Mouse (Mus musculus): ENCODE measurements around the gene Tgfbr3l. TPM values are rescaled to one million over a fixed set of nuclear protein-coding genes. Genes with fewer than 3 reads are reported as not detected.

The Tgfbr3l gene
- 2.8 and 4.2 TPM in 2 replicates for polyA plus RNA-seq (2015; fragmentation: Nextera tagmentation; extraction: Ambion mirVana)

- peaks cover 23% of the 10 kb centered on the region for H3K4me1 ChIP-seq
- peaks cover 54% of the 10 kb centered on the region for H3K36me3 ChIP-seq
- no peak within 1 kb of the TSS for H3K9ac ChIP-seq
- ATAC-seq (ENCODE audit: insufficient number of reproducible peaks, low FRiP score, low TSS enrichment, low read depth) = no peak
- no peaks in the 10 kb centered on the region for H3K27me3 ChIP-seq
- WGBS = 86% methylated on average over 15 of the region's 15 CpGs
- no peaks in the 10 kb centered on the region for H3K9me3 ChIP-seq
- no peak within 1 kb of the TSS for H3K4me3 ChIP-seq
- H3K27ac ChIP-seq = no peak within 1 kb of the TSS
- no peak within 1 kb of the TSS for H3K4me2 ChIP-seq
Observed at GRCm38 (mm10) chr8:4247951-4248540, at the start of gene Tgfbr3l. Gene Tgfbr3l (plus strand): TSS chr8:4248214.

GRCm38 (mm10) chr8:4201321-4201720 lies 46.7 kb upstream of the Tgfbr3l start:
- peaks cover 50% of the 10 kb centered on the region for H3K36me3 ChIP-seq
- peaks cover 26% of the 10 kb centered on the region for H3K27me3 ChIP-seq
- H3K27ac ChIP-seq = no peak overlapping the region
- H3K4me3 ChIP-seq = no peak overlapping the region
- no peak overlapping the region for H3K9ac ChIP-seq
- ATAC-seq (ENCODE audit: insufficient number of reproducible peaks, low FRiP score, low TSS enrichment, low read depth) = no peak
- no peak overlapping the region for H3K4me2 ChIP-seq
- WGBS = 48% methylated on average over 2 of the region's 2 CpGs
- no peaks in the 10 kb centered on the region for H3K9me3 ChIP-seq
- H3K4me1 ChIP-seq = peaks cover 7% of the 10 kb centered on the region

- 30% methylated on average over 38 of the region's 38 CpGs for WGBS
- Histone ChIP-seq H3K9ac (no peak overlapping the region), H3K36me3 (peaks cover 46% of the 10 kb centered on the region)
Observed at GRCm38 (mm10) chr8:4205246-4206123, 42.5 kb upstream of the Tgfbr3l start.

GRCm38 (mm10) chr8:4206182-4207015 lies 41.6 kb upstream of the Tgfbr3l start:
- H3K4me3 ChIP-seq = peak overlapping the region; percentile 7; the same call in 1 of the 2 replicates
- no peak overlapping the region for H3K9ac ChIP-seq
- 18% methylated on average over 44 of the region's 44 CpGs for WGBS
- H3K4me1 ChIP-seq = peaks cover 16% of the 10 kb centered on the region
- H3K9me3 ChIP-seq = no peaks in the 10 kb centered on the region
- H3K27me3 ChIP-seq = peaks cover 39% of the 10 kb centered on the region
- no peak for ATAC-seq (ENCODE audit: insufficient number of reproducible peaks, low FRiP score, low TSS enrichment, low read depth)
- peaks cover 46% of the 10 kb centered on the region for H3K36me3 ChIP-seq
- H3K4me2 ChIP-seq = peak overlapping the region; percentile 27
- H3K27ac ChIP-seq = no peak overlapping the region; the same call in 1 of the 2 replicates

More at GRCm38 (mm10) chr8:4205246-4206123, 42.5 kb upstream of the Tgfbr3l start:
- Histone ChIP-seq H3K4me2 (no peak overlapping the region), H3K4me3 (peak overlapping the region; percentile 7; the same call in 1 of the 2 replicates), H3K27me3 (peaks cover 36% of the 10 kb centered on the region), H3K9me3 (no peaks in the 10 kb centered on the region), H3K4me1 (peaks cover 16% of the 10 kb centered on the region), H3K27ac (no peak overlapping the region)
- no peak for ATAC-seq (ENCODE audit: insufficient number of reproducible peaks, low FRiP score, low TSS enrichment, low read depth)

GRCm38 (mm10) chr8:4207016-4207350 lies 41.0 kb upstream of the Tgfbr3l start:
- H3K4me3 ChIP-seq = no peak overlapping the region
- H3K4me2 ChIP-seq = no peak overlapping the region
- H3K4me1 ChIP-seq = peaks cover 16% of the 10 kb centered on the region
- H3K27me3 ChIP-seq = peaks cover 39% of the 10 kb centered on the region
- H3K9me3 ChIP-seq = no peaks in the 10 kb centered on the region
- H3K27ac ChIP-seq = no peak overlapping the region
- ATAC-seq (ENCODE audit: insufficient number of reproducible peaks, low FRiP score, low TSS enrichment, low read depth) = no peak
- peaks cover 46% of the 10 kb centered on the region for H3K36me3 ChIP-seq
- H3K9ac ChIP-seq = no peak overlapping the region
- WGBS = 62% methylated on average over 2 of the region's 2 CpGs

GRCm38 (mm10) chr8:4211097-4211496 lies 36.9 kb upstream of the Tgfbr3l start:
- H3K36me3 ChIP-seq = peaks cover 10% of the 10 kb centered on the region
- ATAC-seq (ENCODE audit: insufficient number of reproducible peaks, low FRiP score, low TSS enrichment, low read depth) = no peak
- 78% methylated on average over 6 of the region's 6 CpGs for WGBS
- no peak overlapping the region for H3K4me3 ChIP-seq
- H3K4me1 ChIP-seq = peaks cover 34% of the 10 kb centered on the region
- peaks cover 35% of the 10 kb centered on the region for H3K27me3 ChIP-seq
- no peak overlapping the region for H3K9ac ChIP-seq
- H3K9me3 ChIP-seq = no peaks in the 10 kb centered on the region
- no peak overlapping the region for H3K4me2 ChIP-seq
- no peak overlapping the region for H3K27ac ChIP-seq

- H3K9me3 ChIP-seq = no peaks in the 10 kb centered on the region
- H3K9ac ChIP-seq = peak overlapping the region; percentile 40
- peaks cover 36% of the 10 kb centered on the region for H3K4me1 ChIP-seq
- peak overlapping the region; percentile 94 for H3K4me2 ChIP-seq
- H3K4me3 ChIP-seq = peak overlapping the region; percentile 44
- peak; percentile 31; the same call in 1 of the 2 replicates for ATAC-seq (ENCODE audit: insufficient number of reproducible peaks, low FRiP score, low TSS enrichment, low read depth)
- peaks cover 10% of the 10 kb centered on the region for H3K36me3 ChIP-seq
- WGBS = 1% methylated on average over 25 of the region's 25 CpGs
- H3K27me3 ChIP-seq = peaks cover 40% of the 10 kb centered on the region
- H3K27ac ChIP-seq = no peak overlapping the region
Observed at GRCm38 (mm10) chr8:4212809-4213209, 35.2 kb upstream of the Tgfbr3l start.

GRCm38 (mm10) chr8:4213210-4214005 lies 34.6 kb upstream of the Tgfbr3l start:
- H3K4me1 ChIP-seq = peaks cover 36% of the 10 kb centered on the region
- peaks cover 46% of the 10 kb centered on the region for H3K27me3 ChIP-seq
- peak overlapping the region; percentile 94 for H3K4me2 ChIP-seq
- H3K9ac ChIP-seq = peak overlapping the region; percentile 40
- peak; percentile 45; the same call in 1 of the 2 replicates for ATAC-seq (ENCODE audit: insufficient number of reproducible peaks, low FRiP score, low TSS enrichment, low read depth)
- 4% methylated on average over 18 of the region's 18 CpGs for WGBS
- H3K27ac ChIP-seq = peak overlapping the region; percentile 22; the same call in 1 of the 2 replicates
- peak overlapping the region; percentile 44 for H3K4me3 ChIP-seq
- no peaks in the 10 kb centered on the region for H3K9me3 ChIP-seq
- H3K36me3 ChIP-seq = peaks cover 10% of the 10 kb centered on the region

GRCm38 (mm10) chr8:4214006-4214980 lies 33.7 kb upstream of the Tgfbr3l start:
- Histone ChIP-seq H3K9me3 (no peaks in the 10 kb centered on the region), H3K4me3 (peak overlapping the region; percentile 44)

GRCm38 (mm10) chr8:4216296-4216695 lies 31.7 kb upstream of the Tgfbr3l start:
- Histone ChIP-seq H3K4me1 (peaks cover 36% of the 10 kb centered on the region), H3K27ac (no peak overlapping the region), H3K4me3 (peak overlapping the region; percentile 43), H3K4me2 (peak overlapping the region; percentile 88; the same call in 1 of the 2 replicates), H3K9ac (no peak overlapping the region), H3K36me3 (no peaks in the 10 kb centered on the region), H3K27me3 (peaks cover 46% of the 10 kb centered on the region), H3K9me3 (no peaks in the 10 kb centered on the region)
- ATAC-seq (ENCODE audit: insufficient number of reproducible peaks, low FRiP score, low TSS enrichment, low read depth) = no peak
- 8% methylated on average over 18 of the region's 18 CpGs for WGBS

More at GRCm38 (mm10) chr8:4214006-4214980, 33.7 kb upstream of the Tgfbr3l start:
- Histone ChIP-seq H3K4me2 (peak overlapping the region; percentile 94), H3K36me3 (peaks cover 10% of the 10 kb centered on the region), H3K9ac (peak overlapping the region; percentile 23; the same call in 1 of the 2 replicates), H3K4me1 (peaks cover 36% of the 10 kb centered on the region), H3K27ac (peak overlapping the region; percentile 22; the same call in 1 of the 2 replicates), H3K27me3 (peaks cover 49% of the 10 kb centered on the region)
- WGBS = 8% methylated on average over 33 of the region's 33 CpGs
- 0 out of 2 replicates have a peak, but pooled peaks have one; percentile 53 for ATAC-seq (ENCODE audit: insufficient number of reproducible peaks, low FRiP score, low TSS enrichment, low read depth)
